Mouse (Mus musculus) lung, embryonic 15.5 days (tissue): ENCODE measurements at regions not wholly inside any gene's neighbourhood (a gene's known extent, or its start where the extent isn't known, plus 50 kb on each side); places are given as distances from the start of the nearest gene placed in this dataset.

Experiments used
- ATAC-seq: fragments of 200-750 bp; cut with Nextera tagmentation; 2 replicates; pipeline ENCODE4 v1.8.0; 2017; ENCODE audit warnings: moderate number of reproducible peaks, borderline replicate concordance; ENCODE audit not compliant: low FRiP score, low TSS enrichment; ENCODE audit errors: extremely low read depth
- H3K27ac ChIP-seq: fragments of 300-500 bp; sonication (generic); 2 replicates; pipeline ENCODE4 v1.5.1; 2015; ENCODE audit warnings: moderate library complexity, mild to moderate bottlenecking, inconsistent platforms
- H3K27me3 ChIP-seq: fragments of 300-500 bp; sonication (generic); 2 replicates; pipeline ENCODE4 v1.6.1; 2015; ENCODE audit warnings: inconsistent platforms
- H3K36me3 ChIP-seq: fragments of 300-500 bp; sonication (generic); 2 replicates; pipeline ENCODE4 v1.6.1; 2015; ENCODE audit warnings: inconsistent platforms
- H3K4me1 ChIP-seq: fragments of 300-500 bp; sonication (generic); 2 replicates; pipeline ENCODE4 v1.6.1; 2015; ENCODE audit warnings: inconsistent platforms
- H3K4me2 ChIP-seq: fragments of 300-500 bp; sonication (generic); 2 replicates; pipeline ENCODE4 v1.6.1; 2015; ENCODE audit warnings: inconsistent platforms, mild to moderate bottlenecking, moderate library complexity
- H3K4me3 ChIP-seq: fragments of 300-500 bp; sonication (generic); 2 replicates; pipeline ENCODE4 v1.5.1; 2015; ENCODE audit warnings: mild to moderate bottlenecking, inconsistent platforms
- H3K9ac ChIP-seq: fragments of 300-500 bp; sonication (generic); 2 replicates; pipeline ENCODE4 v1.6.1; 2015; ENCODE audit warnings: inconsistent platforms
- H3K9me3 ChIP-seq: fragments of 300-500 bp; sonication (generic); 2 replicates; pipeline ENCODE4 v1.6.1; 2016; ENCODE audit warnings: inconsistent platforms
- WGBS: fragments of 180-500 bp; shearing (Covaris S2); methylation state at CpG from one replicate; pipeline ENCODE4 v1.1.7; 2015; 5-methylcytosine and 5-hydroxymethylcytosine counted together

GRCm38 (mm10) chr7:71873817-71874216 lies 432.6 kb downstream of the Mctp2 start:
- no peak overlapping the region for H3K27ac ChIP-seq
- H3K36me3 ChIP-seq: no peaks in the 10 kb centered on the region
- H3K9ac ChIP-seq: no peak overlapping the region
- H3K4me3 ChIP-seq: no peak overlapping the region
- WGBS: 64% methylated on average over 5 of the region's 5 CpGs
- H3K4me1 ChIP-seq: no peaks in the 10 kb centered on the region
- ATAC-seq: no peak
- no peak overlapping the region for H3K4me2 ChIP-seq
- no peaks in the 10 kb centered on the region for H3K9me3 ChIP-seq
- H3K27me3 ChIP-seq: no peaks in the 10 kb centered on the region

GRCm38 (mm10) chr7:71872912-71873311 lies 433.5 kb downstream of the Mctp2 start:
- H3K4me3 ChIP-seq: no peak overlapping the region
- H3K27ac ChIP-seq: no peak overlapping the region
- no peaks in the 10 kb centered on the region for H3K36me3 ChIP-seq
- H3K9ac ChIP-seq: no peak overlapping the region
- H3K27me3 ChIP-seq: no peaks in the 10 kb centered on the region
- no peaks in the 10 kb centered on the region for H3K9me3 ChIP-seq
- ATAC-seq: no peak
- no peaks in the 10 kb centered on the region for H3K4me1 ChIP-seq
- no peak overlapping the region for H3K4me2 ChIP-seq
- 61% methylated on average over 6 of the region's 6 CpGs for WGBS

GRCm38 (mm10) chr7:71867090-71867489 lies 439.3 kb downstream of the Mctp2 start:
- no peaks in the 10 kb centered on the region for H3K9me3 ChIP-seq
- H3K27me3 ChIP-seq: no peaks in the 10 kb centered on the region
- H3K4me2 ChIP-seq: no peak overlapping the region
- no peak overlapping the region for H3K4me3 ChIP-seq
- no peak for ATAC-seq
- H3K36me3 ChIP-seq: no peaks in the 10 kb centered on the region
- 14% methylated on average over 3 of the region's 3 CpGs for WGBS
- H3K4me1 ChIP-seq: peaks cover 9% of the 10 kb centered on the region
- H3K27ac ChIP-seq: no peak overlapping the region
- H3K9ac ChIP-seq: no peak overlapping the region

GRCm38 (mm10) chr7:71865371-71866166 lies 440.8 kb downstream of the Mctp2 start:
- no peaks in the 10 kb centered on the region for H3K36me3 ChIP-seq
- H3K9ac ChIP-seq: no peak overlapping the region
- WGBS: 35% methylated on average over 15 of the region's 15 CpGs
- no peak overlapping the region for H3K4me3 ChIP-seq
- H3K9me3 ChIP-seq: no peaks in the 10 kb centered on the region
- no peak overlapping the region for H3K4me2 ChIP-seq
- no peak overlapping the region; the same call in 1 of the 2 replicates for H3K27ac ChIP-seq
- H3K4me1 ChIP-seq: peaks cover 9% of the 10 kb centered on the region
- no peak for ATAC-seq
- no peaks in the 10 kb centered on the region for H3K27me3 ChIP-seq

- Histone ChIP-seq H3K4me3 (no peak overlapping the region), H3K36me3 (no peaks in the 10 kb centered on the region), H3K4me1 (no peaks in the 10 kb centered on the region), H3K4me2 (no peak overlapping the region), H3K9me3 (no peaks in the 10 kb centered on the region), H3K27ac (no peak overlapping the region), H3K27me3 (no peaks in the 10 kb centered on the region), H3K9ac (no peak overlapping the region)
- ATAC-seq: no peak
- WGBS: 84% methylated on average over 3 of the region's 3 CpGs
Observed at GRCm38 (mm10) chr7:71852864-71853263, 453.5 kb downstream of the Mctp2 start.

- Histone ChIP-seq H3K27ac (no peak overlapping the region), H3K36me3 (no peaks in the 10 kb centered on the region), H3K9ac (no peak overlapping the region), H3K4me3 (no peak overlapping the region), H3K9me3 (no peaks in the 10 kb centered on the region), H3K4me2 (no peak overlapping the region), H3K27me3 (no peaks in the 10 kb centered on the region), H3K4me1 (no peaks in the 10 kb centered on the region)
- 82% methylated on average over 6 of the region's 6 CpGs for WGBS
- ATAC-seq: no peak
Observed at GRCm38 (mm10) chr7:71849174-71849573, 457.2 kb downstream of the Mctp2 start.

GRCm38 (mm10) chr7:71837845-71838244 lies 468.6 kb downstream of the Mctp2 start:
- no peaks in the 10 kb centered on the region for H3K36me3 ChIP-seq
- no peak overlapping the region for H3K27ac ChIP-seq
- H3K9me3 ChIP-seq: no peaks in the 10 kb centered on the region
- no peak overlapping the region for H3K4me3 ChIP-seq
- no peaks in the 10 kb centered on the region for H3K4me1 ChIP-seq
- ATAC-seq: no peak
- 60% methylated on average over 6 of the region's 6 CpGs for WGBS
- no peak overlapping the region for H3K4me2 ChIP-seq
- H3K27me3 ChIP-seq: no peaks in the 10 kb centered on the region
- no peak overlapping the region for H3K9ac ChIP-seq

GRCm38 (mm10) chr7:71831790-71832525 lies 474.4 kb downstream of the Mctp2 start:
- no peak for ATAC-seq
- Histone ChIP-seq H3K27ac (no peak overlapping the region), H3K4me1 (no peaks in the 10 kb centered on the region), H3K4me2 (no peak overlapping the region), H3K4me3 (no peak overlapping the region), H3K36me3 (no peaks in the 10 kb centered on the region), H3K9ac (no peak overlapping the region), H3K27me3 (no peaks in the 10 kb centered on the region), H3K9me3 (no peaks in the 10 kb centered on the region)
- WGBS: 67% methylated on average over 3 of the region's 3 CpGs

- no peak overlapping the region for H3K27ac ChIP-seq
- H3K4me3 ChIP-seq: no peak overlapping the region
- H3K4me1 ChIP-seq: no peaks in the 10 kb centered on the region
- H3K4me2 ChIP-seq: no peak overlapping the region
- WGBS: 40% methylated on average over 6 of the region's 6 CpGs
- H3K9ac ChIP-seq: no peak overlapping the region
- ATAC-seq: no peak
- H3K9me3 ChIP-seq: no peaks in the 10 kb centered on the region
- H3K27me3 ChIP-seq: no peaks in the 10 kb centered on the region
- no peaks in the 10 kb centered on the region for H3K36me3 ChIP-seq
Observed at GRCm38 (mm10) chr7:71829567-71829966, 476.8 kb downstream of the Mctp2 start.

- Histone ChIP-seq H3K4me3 (no peak overlapping the region), H3K27ac (no peak overlapping the region), H3K4me2 (no peak overlapping the region), H3K9me3 (no peaks in the 10 kb centered on the region), H3K9ac (no peak overlapping the region), H3K27me3 (no peaks in the 10 kb centered on the region), H3K4me1 (no peaks in the 10 kb centered on the region), H3K36me3 (no peaks in the 10 kb centered on the region)
- 66% methylated on average over 11 of the region's 11 CpGs for WGBS
- no peak for ATAC-seq
Observed at GRCm38 (mm10) chr7:71816138-71816537, 464.9 kb upstream of the Gm10295 start.

- H3K4me3 ChIP-seq: no peak overlapping the region
- WGBS: 36% methylated on average over 7 of the region's 7 CpGs
- no peak overlapping the region for H3K9ac ChIP-seq
- no peaks in the 10 kb centered on the region for H3K4me1 ChIP-seq
- no peak; the same call in 1 of the 2 replicates for ATAC-seq
- no peaks in the 10 kb centered on the region for H3K27me3 ChIP-seq
- H3K9me3 ChIP-seq: no peaks in the 10 kb centered on the region
- no peak overlapping the region for H3K27ac ChIP-seq
- no peak overlapping the region for H3K4me2 ChIP-seq
- H3K36me3 ChIP-seq: no peaks in the 10 kb centered on the region
Observed at GRCm38 (mm10) chr7:71794201-71794600, 442.9 kb upstream of the Gm10295 start.

GRCm38 (mm10) chr7:71788401-71788800 lies 437.1 kb upstream of the Gm10295 start:
- no peak for ATAC-seq
- H3K27me3 ChIP-seq: no peaks in the 10 kb centered on the region
- H3K4me1 ChIP-seq: no peaks in the 10 kb centered on the region
- no peak overlapping the region for H3K27ac ChIP-seq
- H3K36me3 ChIP-seq: no peaks in the 10 kb centered on the region
- H3K4me2 ChIP-seq: no peak overlapping the region
- no peak overlapping the region for H3K4me3 ChIP-seq
- no peak overlapping the region for H3K9ac ChIP-seq
- no peaks in the 10 kb centered on the region for H3K9me3 ChIP-seq
